Mouse (Mus musculus) lung, postnatal 10 days (tissue): Measurements from ENCODE around the gene Plxna1.

Source experiments
- DNase-seq: peaks from one replicate; pipeline ENCODE4 v3.0.0; 2021

Gene Plxna1

GRCm38 (mm10) chr6:89360709-89361417 is 1.6 kb downstream of the Plxna1 start:
- no peak for DNase-seq

GRCm38 (mm10) chr6:89359771-89360708 is 2.4 kb downstream of the Plxna1 start:
- peak; percentile 63 for DNase-seq

- DNase-seq: no peak
Observed at GRCm38 (mm10) chr6:89359192-89359591, 3.2 kb downstream of the Plxna1 start.

DNA sequence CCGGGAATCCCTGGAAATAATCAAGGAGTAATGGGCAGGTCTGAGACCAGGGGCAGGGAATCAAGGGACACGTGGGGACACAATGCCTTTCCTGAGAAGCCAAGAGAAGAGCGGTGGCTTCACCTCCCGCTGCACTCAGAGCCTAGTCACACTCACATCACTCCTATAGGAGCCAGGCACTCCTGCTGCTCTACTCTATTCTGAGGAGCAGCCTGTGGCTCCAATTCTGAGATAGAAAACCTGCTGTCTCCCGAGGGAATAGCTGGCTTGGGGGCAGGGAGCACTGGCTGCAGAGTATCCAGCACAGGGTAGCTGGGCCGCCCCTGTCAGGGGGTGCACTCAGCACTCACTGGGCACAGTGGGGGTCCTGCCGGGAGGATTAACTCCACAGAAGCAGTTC is 6.8 kb downstream of the Plxna1 start:
- DNase-seq: no peak

DNA sequence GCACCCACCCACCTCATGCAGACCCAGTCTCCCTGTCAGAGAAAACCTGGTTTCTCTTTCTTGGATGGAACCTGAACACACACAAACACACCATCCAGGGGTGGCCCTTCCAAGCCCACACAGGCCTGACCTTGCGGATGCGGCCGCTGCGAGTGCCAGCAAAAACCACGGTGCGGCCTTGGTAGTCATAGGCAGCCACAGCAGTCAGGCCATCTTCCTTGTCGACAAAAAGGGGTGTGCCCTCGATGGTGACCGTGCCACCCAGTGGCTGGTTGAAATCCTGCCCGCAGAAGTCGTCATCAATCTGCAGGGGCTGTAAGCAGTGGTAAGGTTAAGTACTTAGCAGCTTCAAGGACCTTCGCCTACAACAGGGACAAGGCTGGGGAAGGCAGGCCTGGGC is 7.7 kb downstream of the Plxna1 start:
- DNase-seq: no peak

DNA sequence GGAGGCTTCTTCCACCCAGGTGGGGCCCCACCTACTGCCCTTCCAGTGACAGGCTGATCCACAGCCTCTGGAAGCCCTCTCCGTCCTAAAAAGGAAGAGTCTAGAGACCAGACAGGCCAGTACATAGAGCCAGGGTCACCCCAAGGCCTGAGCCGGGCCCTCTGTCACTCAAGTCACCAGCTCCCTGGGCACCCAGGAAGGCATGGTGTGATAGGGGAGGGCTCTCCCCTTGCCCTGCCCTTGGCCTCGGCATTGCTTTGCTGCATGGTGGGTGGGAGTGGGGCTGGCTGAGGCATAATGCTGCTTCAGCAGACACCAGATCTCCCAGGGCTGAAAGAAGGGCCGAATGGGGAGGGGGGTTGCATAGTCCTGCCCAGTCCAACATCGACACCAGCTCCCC is 8.3 kb downstream of the Plxna1 start:
- no peak for DNase-seq

DNA sequence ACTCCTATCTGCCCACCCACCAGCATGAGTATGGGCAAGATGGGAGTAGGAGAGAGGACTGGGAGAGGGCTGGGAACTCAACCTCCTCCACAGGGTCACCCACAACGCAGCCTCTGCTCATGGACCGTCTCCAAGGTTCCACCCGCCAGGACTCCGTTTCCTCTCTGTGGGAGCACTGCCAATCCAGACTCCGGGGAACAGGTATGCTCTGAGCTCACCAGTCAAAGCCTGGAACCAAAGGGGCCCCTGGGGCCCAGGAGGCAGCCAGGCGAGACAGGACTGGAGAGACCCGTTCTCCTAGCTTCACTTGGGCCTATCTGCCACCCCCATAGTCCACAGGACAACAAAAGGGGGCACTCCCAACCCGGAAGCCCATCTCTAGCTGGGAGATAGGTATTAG is 9.3 kb downstream of the Plxna1 start:
- no peak for DNase-seq

GRCm38 (mm10) chr6:89351441-89352137 is 10.8 kb downstream of the Plxna1 start:
- DNase-seq: peak; percentile 81

- no peak for DNase-seq
Observed at GRCm38 (mm10) chr6:89350520-89350919, 11.9 kb downstream of the Plxna1 start.

DNA sequence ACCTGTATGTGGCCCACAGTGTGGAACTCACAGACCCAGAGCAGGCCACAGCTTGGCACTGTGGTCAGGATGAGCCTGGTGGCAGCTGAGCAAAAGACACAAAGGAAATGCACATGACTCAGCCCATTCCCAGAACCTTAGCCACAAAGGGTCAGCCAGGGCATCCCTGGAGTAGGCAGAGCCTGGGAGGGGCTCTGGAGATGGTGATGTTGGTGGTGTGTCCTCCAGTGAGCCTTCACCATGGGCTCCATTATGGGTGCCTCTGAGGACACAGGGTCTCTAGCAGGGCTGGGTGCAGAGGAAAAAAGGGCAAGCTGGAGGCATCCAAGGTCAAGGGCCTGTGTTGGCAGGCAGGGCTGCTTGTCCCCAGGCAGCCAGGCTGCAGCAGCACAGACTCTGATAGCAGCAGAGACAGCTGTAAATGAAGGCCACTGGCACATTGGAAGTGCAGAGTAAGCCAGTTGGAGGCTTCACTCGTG is 12.3 kb downstream of the Plxna1 start:
- DNase-seq: no peak

GRCm38 (mm10) chr6:89348363-89348762 is 14.1 kb downstream of the Plxna1 start:
- DNase-seq: peak; percentile 53

- DNase-seq: no peak
Observed at GRCm38 (mm10) chr6:89347792-89348191, 14.6 kb downstream of the Plxna1 start.

DNA sequence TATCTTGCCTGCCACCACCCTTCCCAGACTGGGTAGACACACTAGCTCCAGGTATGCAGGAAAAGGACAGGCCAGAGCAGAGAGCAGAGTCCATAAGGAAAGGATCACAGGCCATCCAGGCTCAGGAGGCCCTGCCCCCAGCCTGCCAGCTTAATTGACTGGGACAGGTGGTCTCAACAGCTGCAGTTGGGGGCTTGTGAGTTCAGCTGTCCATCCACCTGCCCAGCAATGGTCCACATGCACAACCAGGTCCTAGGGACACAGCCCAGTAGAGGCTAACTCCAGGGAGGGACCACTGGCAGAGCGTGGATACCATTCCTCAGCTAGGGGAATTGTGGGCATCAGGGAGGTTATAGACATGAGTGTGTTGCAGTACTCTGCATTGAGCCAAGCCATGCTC is 16.6 kb downstream of the Plxna1 start:
- no peak for DNase-seq

DNA sequence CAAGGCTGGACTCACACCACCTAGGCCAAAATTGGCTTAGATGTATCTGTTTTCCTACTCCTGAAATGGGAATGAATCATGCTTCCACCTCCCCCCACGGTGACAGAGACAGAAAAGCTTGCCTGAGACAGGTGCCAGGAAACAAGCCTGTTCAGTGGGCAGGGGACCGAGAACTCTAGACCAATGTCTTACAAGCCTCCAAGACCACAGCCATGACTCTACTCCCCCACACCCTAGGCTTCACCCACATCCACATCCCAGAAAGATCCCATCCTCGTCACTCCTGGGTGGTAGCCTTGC is 17.0 kb downstream of the Plxna1 start:
- DNase-seq: peak; percentile 28

GRCm38 (mm10) chr6:89344613-89345485 is 17.6 kb downstream of the Plxna1 start:
- peak; percentile 98 for DNase-seq

DNA sequence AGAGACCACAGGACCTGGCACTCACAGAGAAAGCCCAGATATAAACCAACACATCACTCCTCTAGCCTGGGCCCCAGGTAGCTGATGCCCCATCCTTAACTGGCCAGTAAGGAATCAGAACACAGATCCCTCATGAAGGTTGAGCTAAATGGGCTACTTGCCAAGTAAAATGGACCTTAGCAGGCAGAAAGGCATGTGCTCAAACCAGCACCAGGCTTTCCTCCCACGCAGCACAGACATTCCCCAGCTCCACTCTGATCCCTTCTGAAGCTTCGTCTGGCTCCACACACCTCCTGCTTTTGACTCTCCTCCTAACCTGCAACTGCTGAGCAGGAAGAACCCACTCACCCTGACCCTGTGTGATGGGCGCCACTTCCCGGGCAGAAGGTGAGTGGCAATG is 20.4 kb downstream of the Plxna1 start:
- DNase-seq: no peak

GRCm38 (mm10) chr6:89339447-89339846 is 23.0 kb downstream of the Plxna1 start:
- peak; percentile 78 for DNase-seq

- no peak for DNase-seq
Observed at GRCm38 (mm10) chr6:89338733-89339132, 23.7 kb downstream of the Plxna1 start.

DNA sequence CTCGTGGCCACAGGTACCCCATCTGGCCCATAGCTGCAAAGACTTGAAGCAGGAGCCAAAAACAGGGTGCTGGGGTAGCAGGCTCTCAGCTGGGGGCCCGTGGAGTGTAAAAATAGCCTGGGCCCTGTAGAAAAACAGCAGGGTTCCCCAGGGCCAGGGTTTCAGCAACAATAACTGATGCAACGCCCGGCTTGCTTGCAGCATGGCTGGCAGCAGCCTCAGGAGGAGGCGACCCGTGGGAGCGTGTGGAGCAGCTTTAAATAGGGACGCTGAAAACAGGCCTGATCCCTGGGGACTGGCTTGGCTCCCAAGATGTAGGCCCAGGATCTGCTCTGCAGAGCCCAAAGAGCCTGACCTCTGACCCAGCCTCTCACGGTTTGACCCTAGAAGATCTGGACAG is 24.8 kb downstream of the Plxna1 start:
- DNase-seq: no peak

DNA sequence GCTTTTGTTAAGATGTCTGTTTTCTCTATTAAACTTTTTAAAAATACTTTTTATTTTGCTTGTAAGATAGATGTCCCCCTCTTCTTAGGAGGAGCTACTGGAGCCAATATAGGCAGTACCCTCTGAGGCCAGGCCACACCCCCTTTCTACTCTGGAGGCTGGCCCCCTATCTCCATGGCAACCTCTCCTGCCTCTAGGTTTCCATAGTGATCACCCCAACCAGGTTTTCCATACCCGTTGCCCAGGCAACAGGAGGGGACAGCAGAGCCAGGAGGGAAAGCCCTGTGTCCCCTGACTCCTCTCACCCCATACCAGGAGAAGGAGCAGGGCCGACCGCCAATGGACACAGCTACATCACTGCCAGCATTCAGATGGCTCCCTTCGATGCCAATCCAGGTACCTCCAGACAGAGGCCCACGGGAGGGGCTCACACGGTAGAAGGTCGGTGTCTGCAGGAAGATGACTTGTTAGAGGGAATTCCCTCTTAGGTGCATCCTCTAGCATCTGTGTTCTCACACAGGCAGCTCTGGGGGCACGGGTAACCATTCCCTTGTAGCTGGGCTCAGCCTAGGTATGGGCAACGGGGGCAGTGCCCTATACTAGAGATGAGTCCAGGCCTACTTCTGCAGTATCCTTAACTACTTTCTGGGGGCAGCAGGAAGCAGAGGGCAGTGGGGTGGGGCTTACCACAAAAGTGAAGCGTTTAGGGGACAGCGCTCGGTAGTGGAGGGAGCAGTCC is 28.3 kb downstream of the Plxna1 start:
- DNase-seq: no peak

DNA sequence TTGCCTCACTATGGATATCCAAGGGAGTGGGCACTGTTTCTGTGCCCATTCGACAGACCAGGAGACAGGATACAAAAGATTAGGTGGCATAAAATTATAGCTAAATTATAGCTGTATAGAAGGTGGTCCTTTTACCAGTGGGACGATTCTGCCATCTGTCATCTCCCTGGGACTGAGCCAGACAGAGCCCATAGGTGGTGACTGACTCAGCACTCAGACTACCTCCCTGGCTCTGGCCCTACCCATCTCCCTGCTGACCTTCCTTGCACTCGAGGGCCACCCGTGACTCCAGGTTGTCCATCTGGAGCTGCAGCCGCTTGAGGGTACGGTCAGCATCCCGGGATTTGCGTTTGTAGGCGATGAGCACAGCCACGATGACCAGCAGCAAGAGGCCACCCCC is 31.5 kb downstream of the Plxna1 start:
- no peak for DNase-seq

GRCm38 (mm10) chr6:89328634-89329033 is 33.8 kb downstream of the Plxna1 start:
- DNase-seq: no peak
